Mouse (Mus musculus): ENCODE measurements around the gene Txndc11.

GRCm38 (mm10) chr16:11073060-11073459, 61.4 kb downstream of the Txndc11 start:
- TF ChIP-seq CTCF (IDR thresholded peaks at IDR 0.05; ENCODE audit: extremely low read depth, insufficient read depth, insufficient read length, insufficient replicate concordance) (no peak), POLR2A (IDR thresholded peaks at IDR 0.05; ENCODE audit: low read depth, low read length) (no peak)
